Mouse (Mus musculus) pancreas, adult 10 weeks (tissue): ENCODE measurements around the gene Tube1. TPM values are rescaled to one million over a fixed set of nuclear protein-coding genes. Genes with fewer than 3 reads are reported as not detected.

Experiments
- polyA plus RNA-seq: library from polyadenylated mRNA; stranded (reverse); fragments of 350-450 nt; fragmentation: Illumina TruSeq; extraction: RNeasy Lipid Tissue Mini Kit (QIAGEN cat#74804); gene quantifications from one replicate; pipeline ENCODE4 v1.2.3, GENCODE M21; 2015; ENCODE audit warnings: low read depth, low replicate concordance; ENCODE audit not compliant: insufficient read depth

Gene Tube1
- polyA plus RNA-seq = not detected

DNA sequence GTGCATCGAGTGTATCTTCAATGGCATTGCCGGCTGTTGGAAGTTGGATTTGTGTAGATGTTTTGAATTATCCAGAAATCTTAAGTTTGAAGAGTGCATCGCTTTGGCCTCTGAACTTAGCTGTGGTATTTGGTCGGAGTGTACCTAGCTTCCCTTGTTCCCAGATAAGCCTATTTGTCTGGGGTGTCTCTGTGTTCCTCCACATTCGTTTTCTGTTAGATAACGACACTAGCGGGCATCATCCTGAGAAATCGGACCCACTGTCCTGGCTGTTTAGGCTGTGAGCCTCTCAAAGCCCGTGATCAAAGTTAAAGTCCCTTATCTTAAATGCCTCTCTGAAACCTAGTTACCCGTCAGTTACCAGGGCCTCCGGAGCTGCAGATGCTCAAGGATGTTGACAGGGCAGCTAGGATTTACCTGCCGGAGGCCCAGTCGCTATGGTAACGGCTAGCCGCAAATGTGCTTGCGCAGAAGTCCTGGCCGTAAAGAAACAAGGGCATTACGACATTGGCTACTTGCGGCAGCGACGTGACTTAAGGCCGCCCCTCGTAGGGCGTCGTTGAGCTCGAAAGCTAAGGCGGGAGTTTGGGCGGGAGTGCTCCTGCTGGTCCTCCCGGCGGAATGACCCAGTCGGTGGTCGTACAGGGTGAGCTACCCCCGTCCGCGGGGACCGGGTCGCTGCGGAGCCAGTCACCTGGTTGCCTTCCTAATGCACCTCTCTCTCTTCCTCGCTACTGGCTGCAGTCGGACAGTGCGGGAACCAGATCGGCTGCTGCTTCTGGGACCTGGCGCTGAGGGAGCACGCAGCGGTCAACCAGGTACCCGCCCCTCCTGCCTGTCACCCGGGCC, at the start of gene Tube1, which contains the start of gene Fam229b:
Tube1 (plus strand) TSS at position 515 of the 849 bp plus-strand sequence.
Fam229b (minus strand) TSS at position 453 of the 849 bp plus-strand sequence.

DNA sequence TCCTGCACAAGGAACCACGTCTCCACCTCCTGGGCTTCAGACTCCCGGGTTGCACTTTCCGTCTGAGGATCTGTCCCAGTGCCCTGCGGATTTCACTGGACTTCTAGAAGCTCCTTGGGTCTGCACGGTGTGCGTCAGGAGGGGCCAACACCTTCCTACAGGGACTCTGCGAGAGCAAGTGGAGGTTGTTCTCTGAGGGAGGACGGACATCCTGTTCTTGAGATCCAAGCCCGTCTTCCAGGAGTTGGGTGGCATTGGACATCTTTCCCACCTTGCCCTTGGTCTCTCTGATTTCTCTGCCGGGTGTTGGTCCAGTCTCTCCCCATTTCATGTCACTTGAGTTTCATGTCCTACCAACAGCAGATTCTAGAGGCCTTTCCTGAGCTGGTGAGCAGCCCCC, 29.9 kb downstream of the Tube1 start, which contains the start of gene Ccn6:
Ccn6 (minus strand) TSS at position 101 of the 400 bp plus-strand sequence.

Other genes starting within 250 kb of the Tube1 start
- 22.4 TPM for gene Lama4, start 168.5 kb upstream of the Tube1 start, polyA plus RNA-seq
- 1.5 TPM for gene Fam229b, start 62 bp upstream of the Tube1 start, polyA plus RNA-seq
- not detected for gene Ccn6, start 29.8 kb downstream of the Tube1 start, polyA plus RNA-seq
- gene Fyn, start 234.9 kb downstream of the Tube1 start, polyA plus RNA-seq = 16.2 TPM